Mouse (Mus musculus): ENCODE data around the gene Agrp. TPM values are rescaled to one million over a fixed set of nuclear protein-coding genes. Genes with fewer than 3 reads are reported as not detected.
A peak's percentile ranks its signal among the peaks of the same experiment; 100 is the strongest.

Gene Agrp
- total and polyA plus RNA-seq, 2 experiments from 2014 or later: 0.53 TPM; not detected in 1

DNA sequence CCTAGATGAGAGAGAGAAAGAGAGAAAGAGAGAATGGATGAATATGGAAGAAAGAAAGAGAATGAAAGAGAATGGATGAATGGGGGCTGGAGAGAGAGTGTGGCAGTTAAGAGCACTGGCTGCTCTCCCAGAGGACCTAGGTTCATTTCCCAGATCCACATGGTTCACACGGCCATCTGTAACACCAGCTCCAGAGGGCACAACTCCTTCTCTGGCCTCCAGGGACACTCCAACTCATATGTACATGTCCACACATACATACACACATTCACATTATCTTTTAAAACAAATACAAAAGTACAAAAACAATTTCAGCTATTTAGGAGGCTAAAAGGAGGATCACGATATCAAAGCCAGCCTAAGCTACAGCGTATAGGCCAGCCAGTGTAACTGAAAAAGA lies 74.3 kb downstream of the Agrp start:
- no peaks in the 10 kb centered on the region for H3K9me3 ChIP-seq (replicated peaks; ENCODE audit: control insufficient read depth, low read length)
- H3K27me3 ChIP-seq (ENCODE audit: control insufficient read depth, insufficient read depth, low read length): no peaks in the 10 kb centered on the region
- no peak for TF ChIP-seq CTCF (IDR thresholded peaks at IDR 0.05; ENCODE audit: low read depth)
- TF ChIP-seq EP300 (IDR thresholded peaks at IDR 0.05; ENCODE audit: low read depth): no peak
- H3K36me3 ChIP-seq (replicated peaks; ENCODE audit: control insufficient read depth, insufficient read depth, low read length): peaks cover 4% of the 10 kb centered on the region; the same call in 1 of the 2 replicates
- H3K4me1 ChIP-seq (ENCODE audit: control insufficient read depth, insufficient read depth): peaks cover 20% of the 10 kb centered on the region
- ATAC-seq (ENCODE audit: insufficient read depth, low read depth): no peak
- WGBS: 82% methylated on average over 3 of the region's 3 CpGs
- H3K4me3 ChIP-seq (ENCODE audit: low read depth, low read length): no peak overlapping the region
- no peak overlapping the region for H3K4me2 ChIP-seq (ENCODE audit: low read depth, low read length)
- no peak for DNase-seq (ENCODE audit: low spot score)
- no peak overlapping the region for H3K9ac ChIP-seq (replicated peaks; ENCODE audit: low read depth, low read length)
- H3K27ac ChIP-seq (ENCODE audit: low read depth): no peak overlapping the region

DNA sequence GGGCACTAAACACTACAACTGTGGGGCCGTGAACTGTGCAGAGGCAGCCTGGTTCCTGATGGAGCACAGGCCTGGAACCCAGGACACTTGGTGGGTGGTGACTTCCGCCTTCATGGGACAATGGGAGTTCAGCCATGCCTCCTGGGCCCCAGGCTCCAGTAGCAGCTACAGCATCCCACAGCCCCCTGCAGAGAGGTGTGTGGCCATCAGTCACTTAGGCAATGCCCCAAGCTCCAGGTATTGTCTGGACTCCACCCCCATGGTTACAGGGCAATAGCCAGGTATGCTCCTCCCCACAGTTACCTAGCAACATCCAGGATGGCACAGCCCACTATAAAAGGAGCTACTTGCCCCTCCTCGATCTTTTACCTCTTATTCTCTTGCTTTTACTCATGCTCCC lies 82.0 kb downstream of the Agrp start:
- DNase-seq (ENCODE audit: low spot score) (no peak), ATAC-seq (ENCODE audit: insufficient read depth, low read depth) (no peak)
- Histone ChIP-seq H3K36me3 (replicated peaks; ENCODE audit: control insufficient read depth, insufficient read depth, low read length) (peaks cover 4% of the 10 kb centered on the region; the same call in 1 of the 2 replicates), H3K27me3 (ENCODE audit: control insufficient read depth, insufficient read depth, low read length) (no peaks in the 10 kb centered on the region), H3K9ac (replicated peaks; ENCODE audit: low read depth, low read length) (no peak overlapping the region), H3K4me1 (ENCODE audit: control insufficient read depth, insufficient read depth) (no peaks in the 10 kb centered on the region; the same call in 1 of the 2 replicates), H3K27ac (ENCODE audit: low read depth) (no peak overlapping the region), H3K4me3 (ENCODE audit: low read depth, low read length) (no peak overlapping the region), H3K4me2 (ENCODE audit: low read depth, low read length) (no peak overlapping the region), H3K9me3 (replicated peaks; ENCODE audit: control insufficient read depth, low read length) (no peaks in the 10 kb centered on the region)
- 88% methylated on average over 3 of the region's 3 CpGs for WGBS
- no peak for TF ChIP-seq CTCF (IDR thresholded peaks at IDR 0.05; ENCODE audit: low read depth)
- TF ChIP-seq EP300 (IDR thresholded peaks at IDR 0.05; ENCODE audit: low read depth): no peak

DNA sequence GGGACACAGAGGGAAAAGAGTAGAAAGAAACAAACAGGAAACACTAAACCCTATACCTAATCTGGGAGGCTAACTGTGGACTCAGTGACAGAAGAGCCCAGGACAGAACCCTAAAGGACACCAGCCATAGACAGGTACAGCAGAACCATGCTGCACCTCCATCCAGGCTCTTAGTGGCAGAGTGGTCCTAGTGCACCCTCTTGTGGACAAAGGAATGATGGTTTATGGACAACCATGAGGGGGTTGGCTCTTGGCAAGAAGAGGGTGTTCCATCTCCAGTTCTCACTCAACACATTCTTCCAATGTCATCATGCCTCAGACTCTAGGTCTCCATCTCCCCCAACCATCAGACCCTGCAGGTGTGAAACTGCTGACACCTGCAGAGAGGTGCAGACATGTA lies 83.1 kb downstream of the Agrp start:
- H3K36me3 ChIP-seq (replicated peaks; ENCODE audit: control insufficient read depth, insufficient read depth, low read length): no peaks in the 10 kb centered on the region; the same call in 1 of the 2 replicates
- no peak overlapping the region for H3K4me2 ChIP-seq (ENCODE audit: low read depth, low read length)
- DNase-seq (ENCODE audit: low spot score): peak; percentile 70
- no peaks in the 10 kb centered on the region; the same call in 1 of the 2 replicates for H3K4me1 ChIP-seq (ENCODE audit: control insufficient read depth, insufficient read depth)
- H3K4me3 ChIP-seq (ENCODE audit: low read depth, low read length): no peak overlapping the region
- peak; percentile 73 for ATAC-seq (ENCODE audit: insufficient read depth, low read depth)
- TF ChIP-seq EP300 (IDR thresholded peaks at IDR 0.05; ENCODE audit: low read depth) (no peak), CTCF (IDR thresholded peaks at IDR 0.05; ENCODE audit: low read depth) (peak; percentile 97)
- no peaks in the 10 kb centered on the region for H3K9me3 ChIP-seq (replicated peaks; ENCODE audit: control insufficient read depth, low read length)
- H3K27ac ChIP-seq (ENCODE audit: low read depth): no peak overlapping the region
- H3K27me3 ChIP-seq (ENCODE audit: control insufficient read depth, insufficient read depth, low read length): no peaks in the 10 kb centered on the region
- no peak overlapping the region for H3K9ac ChIP-seq (replicated peaks; ENCODE audit: low read depth, low read length)

DNA sequence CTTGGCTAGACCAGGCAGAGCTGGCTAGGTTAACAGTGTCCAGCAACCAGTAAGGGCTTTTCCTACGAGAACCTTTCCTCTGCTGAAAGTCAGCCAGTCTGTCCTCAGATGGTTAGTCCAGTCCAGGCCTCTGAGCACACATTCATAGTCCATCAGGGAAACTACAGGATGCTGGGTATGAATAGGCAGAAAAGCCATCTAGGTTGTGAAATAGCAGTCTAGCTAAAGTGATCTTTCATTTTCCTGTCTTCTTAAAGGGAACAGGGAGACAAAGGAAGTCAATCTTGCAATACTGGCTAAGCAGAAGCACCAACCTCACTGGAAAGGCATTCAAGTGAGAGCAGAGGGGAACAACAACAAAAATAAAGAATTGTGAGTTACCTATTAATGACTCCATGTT lies 84.4 kb downstream of the Agrp start:
- H3K9ac ChIP-seq (replicated peaks; ENCODE audit: low read depth, low read length): no peak overlapping the region
- H3K27me3 ChIP-seq (ENCODE audit: control insufficient read depth, insufficient read depth, low read length): no peaks in the 10 kb centered on the region
- H3K27ac ChIP-seq (ENCODE audit: low read depth): no peak overlapping the region
- no peak overlapping the region for H3K4me3 ChIP-seq (ENCODE audit: low read depth, low read length)
- TF ChIP-seq EP300 (IDR thresholded peaks at IDR 0.05; ENCODE audit: low read depth) (no peak), CTCF (IDR thresholded peaks at IDR 0.05; ENCODE audit: low read depth) (no peak)
- WGBS: 57% methylated on average over 1 of the region's 1 CpGs
- no peaks in the 10 kb centered on the region; the same call in 1 of the 2 replicates for H3K4me1 ChIP-seq (ENCODE audit: control insufficient read depth, insufficient read depth)
- H3K9me3 ChIP-seq (replicated peaks; ENCODE audit: control insufficient read depth, low read length): no peaks in the 10 kb centered on the region
- ATAC-seq (ENCODE audit: insufficient read depth, low read depth) (no peak), DNase-seq (ENCODE audit: low spot score) (no peak)
- no peaks in the 10 kb centered on the region for H3K36me3 ChIP-seq (replicated peaks; ENCODE audit: control insufficient read depth, insufficient read depth, low read length)
- H3K4me2 ChIP-seq (ENCODE audit: low read depth, low read length): no peak overlapping the region

DNA sequence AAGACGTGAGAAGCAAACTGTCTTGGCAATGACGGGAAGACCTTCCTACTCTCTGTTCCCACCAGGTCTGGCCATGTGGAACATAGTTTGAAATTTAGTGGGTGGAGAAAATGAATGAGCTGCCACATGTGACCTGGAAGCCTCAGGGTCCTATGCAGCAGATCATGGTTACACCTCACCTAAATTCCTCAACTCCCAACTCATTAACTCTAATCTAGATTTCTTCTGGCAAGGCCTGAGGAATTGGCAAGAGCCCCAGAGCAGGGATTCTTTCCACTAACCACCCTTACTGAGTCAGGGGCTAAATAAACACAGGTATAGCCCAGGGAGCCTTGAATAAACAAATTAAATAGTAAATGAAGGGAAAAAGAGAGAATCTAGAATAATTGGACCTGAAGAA lies 85.2 kb downstream of the Agrp start:
- Histone ChIP-seq H3K4me1 (ENCODE audit: control insufficient read depth, insufficient read depth) (no peaks in the 10 kb centered on the region; the same call in 1 of the 2 replicates), H3K4me3 (ENCODE audit: low read depth, low read length) (no peak overlapping the region), H3K27me3 (ENCODE audit: control insufficient read depth, insufficient read depth, low read length) (no peaks in the 10 kb centered on the region), H3K27ac (ENCODE audit: low read depth) (no peak overlapping the region), H3K9me3 (replicated peaks; ENCODE audit: control insufficient read depth, low read length) (no peaks in the 10 kb centered on the region), H3K9ac (replicated peaks; ENCODE audit: low read depth, low read length) (no peak overlapping the region), H3K36me3 (replicated peaks; ENCODE audit: control insufficient read depth, insufficient read depth, low read length) (no peaks in the 10 kb centered on the region), H3K4me2 (ENCODE audit: low read depth, low read length) (no peak overlapping the region)
- DNase-seq (ENCODE audit: low spot score) (no peak), ATAC-seq (ENCODE audit: insufficient read depth, low read depth) (no peak)
- no peak for TF ChIP-seq EP300 (IDR thresholded peaks at IDR 0.05; ENCODE audit: low read depth)
- no peak for TF ChIP-seq CTCF (IDR thresholded peaks at IDR 0.05; ENCODE audit: low read depth)
- 84% methylated on average over 2 of the region's 2 CpGs for WGBS

DNA sequence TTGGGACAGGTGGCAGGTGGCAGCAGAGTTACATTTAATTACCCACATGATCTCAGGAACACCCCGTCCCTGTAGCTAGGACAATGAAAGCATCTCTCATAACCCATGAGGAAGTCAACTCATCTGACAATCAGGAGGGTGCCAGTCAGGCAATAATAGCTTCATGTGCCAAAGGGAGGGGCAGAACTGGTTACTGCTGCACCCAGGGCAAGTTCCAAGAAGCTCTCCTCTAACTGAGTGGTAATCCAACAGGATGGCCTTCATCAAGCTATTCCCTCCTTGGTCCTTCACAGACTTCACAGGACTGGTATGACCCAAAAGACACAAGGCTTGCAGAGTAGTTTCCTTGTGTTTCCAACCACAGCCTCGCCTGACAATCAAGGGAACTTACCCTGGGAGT lies 87.1 kb downstream of the Agrp start:
- ATAC-seq (ENCODE audit: insufficient read depth, low read depth) (no peak), DNase-seq (ENCODE audit: low spot score) (no peak)
- 86% methylated on average over 2 of the region's 2 CpGs for WGBS
- Histone ChIP-seq H3K4me1 (ENCODE audit: control insufficient read depth, insufficient read depth) (peaks cover 18% of the 10 kb centered on the region), H3K4me2 (ENCODE audit: low read depth, low read length) (no peak overlapping the region), H3K9ac (replicated peaks; ENCODE audit: low read depth, low read length) (no peak overlapping the region), H3K4me3 (ENCODE audit: low read depth, low read length) (no peak overlapping the region), H3K36me3 (replicated peaks; ENCODE audit: control insufficient read depth, insufficient read depth, low read length) (no peaks in the 10 kb centered on the region), H3K9me3 (replicated peaks; ENCODE audit: control insufficient read depth, low read length) (no peaks in the 10 kb centered on the region), H3K27ac (ENCODE audit: low read depth) (no peak overlapping the region), H3K27me3 (ENCODE audit: control insufficient read depth, insufficient read depth, low read length) (no peaks in the 10 kb centered on the region)
- no peak for TF ChIP-seq CTCF (IDR thresholded peaks at IDR 0.05; ENCODE audit: low read depth)

All from heart, postnatal 0 days (tissue).